Mouse (Mus musculus): ENCODE results near the gene Crhr1.

Crhr1 gene

DNA sequence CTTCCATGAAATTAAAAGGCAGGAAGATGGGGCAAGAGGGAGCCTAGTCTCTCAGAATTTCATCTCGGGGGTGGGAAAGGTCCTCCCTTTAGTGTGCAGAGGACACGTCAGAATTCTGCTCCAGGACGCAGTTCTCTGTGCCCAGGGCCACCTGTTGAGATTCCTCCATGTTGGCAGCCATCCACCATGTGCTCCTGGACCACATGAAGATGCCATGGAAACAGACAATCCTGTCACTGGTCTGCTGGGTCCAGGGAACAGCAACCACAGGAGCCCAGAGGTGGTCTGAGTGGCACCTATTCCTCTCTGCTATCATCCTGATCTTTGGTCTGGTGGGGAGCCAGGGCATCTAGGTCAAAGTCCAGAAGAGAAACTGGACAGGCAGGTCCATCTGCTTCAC lies 6.3 kb downstream of the Crhr1 start:
- no peak for DNase-seq (ENCODE audit: low spot score)

DNA sequence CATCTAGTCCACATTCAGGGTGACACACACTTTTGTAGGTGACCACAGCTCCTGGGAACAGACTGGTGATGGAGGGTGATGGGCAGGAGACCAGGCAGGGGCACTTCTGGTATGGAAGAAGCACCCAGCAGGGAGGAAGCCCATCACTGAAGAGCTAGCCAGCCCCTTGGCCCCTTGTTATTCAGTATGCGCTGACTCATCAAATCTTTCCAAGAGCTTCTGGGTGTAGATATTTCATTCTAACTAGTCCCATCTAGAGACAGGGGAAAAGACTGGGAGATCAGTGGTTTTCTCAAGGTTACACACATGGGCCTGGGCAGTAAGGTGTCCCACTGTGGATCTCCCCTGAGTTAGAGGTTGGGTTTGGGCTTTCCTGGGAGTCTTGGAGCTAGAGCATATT lies 12.3 kb downstream of the Crhr1 start:
- no peak for DNase-seq (ENCODE audit: low spot score)

DNA sequence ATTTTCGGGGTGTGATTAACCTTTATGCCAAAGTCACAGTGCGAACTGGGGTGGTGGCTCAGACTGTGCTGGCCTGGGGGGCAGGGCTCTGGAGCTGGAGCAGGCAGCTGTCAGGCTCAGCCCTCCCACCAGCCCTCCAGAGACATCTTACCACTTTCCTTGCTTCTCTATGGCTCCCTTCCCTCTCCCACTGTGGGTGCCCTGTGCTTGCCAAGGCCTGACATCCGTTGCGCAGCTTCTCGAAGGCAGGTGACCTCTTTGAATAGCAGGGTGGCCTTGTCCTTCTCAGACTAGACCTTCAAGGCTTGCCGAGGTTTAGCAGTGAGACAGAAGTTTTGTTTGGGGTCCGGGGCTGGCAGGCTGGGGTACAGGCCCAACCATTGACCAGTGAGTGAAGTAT lies 16.1 kb downstream of the Crhr1 start:
- no peak for DNase-seq (ENCODE audit: low spot score)

DNA sequence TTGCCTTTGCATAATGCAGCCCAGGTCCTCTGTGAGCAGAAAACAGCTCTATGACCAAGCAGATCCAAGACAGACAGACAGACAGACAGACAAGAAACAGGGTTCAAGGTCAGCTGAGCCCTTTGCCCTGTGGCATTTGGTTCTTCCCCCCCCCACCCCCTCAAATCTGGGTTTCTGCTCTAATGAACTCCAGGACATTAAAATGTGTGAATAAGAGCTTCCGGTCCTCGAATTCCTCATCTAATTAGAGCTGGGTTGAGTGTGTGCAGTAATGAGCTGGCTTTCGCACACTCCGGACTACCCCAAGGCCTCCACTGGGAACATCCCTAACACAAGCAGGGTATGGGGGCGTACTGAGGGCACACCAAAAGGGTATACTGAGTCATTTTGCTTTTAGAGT lies 18.3 kb downstream of the Crhr1 start:
- DNase-seq (ENCODE audit: low spot score), result no peak

DNA sequence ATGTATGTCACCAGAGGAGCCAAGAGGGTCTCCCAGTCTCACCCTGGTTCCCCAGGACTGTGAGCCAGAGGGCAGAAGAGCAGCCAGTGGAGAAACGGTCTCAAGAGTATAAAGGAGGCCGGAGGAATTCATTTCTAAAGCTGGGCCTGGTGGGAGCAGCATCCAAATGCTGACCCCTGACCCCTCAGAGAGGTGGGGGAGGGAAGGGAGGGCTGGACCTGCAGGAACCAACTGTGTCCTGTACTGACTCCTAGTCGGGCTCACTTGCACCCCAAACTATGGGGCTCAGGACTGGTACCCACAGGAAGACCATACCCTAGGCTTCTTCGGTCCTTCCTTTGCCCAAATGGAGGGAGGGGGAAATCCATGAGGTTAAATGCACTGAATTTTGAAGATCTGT lies 21.7 kb downstream of the Crhr1 start:
- DNase-seq (ENCODE audit: low spot score), result no peak

DNA sequence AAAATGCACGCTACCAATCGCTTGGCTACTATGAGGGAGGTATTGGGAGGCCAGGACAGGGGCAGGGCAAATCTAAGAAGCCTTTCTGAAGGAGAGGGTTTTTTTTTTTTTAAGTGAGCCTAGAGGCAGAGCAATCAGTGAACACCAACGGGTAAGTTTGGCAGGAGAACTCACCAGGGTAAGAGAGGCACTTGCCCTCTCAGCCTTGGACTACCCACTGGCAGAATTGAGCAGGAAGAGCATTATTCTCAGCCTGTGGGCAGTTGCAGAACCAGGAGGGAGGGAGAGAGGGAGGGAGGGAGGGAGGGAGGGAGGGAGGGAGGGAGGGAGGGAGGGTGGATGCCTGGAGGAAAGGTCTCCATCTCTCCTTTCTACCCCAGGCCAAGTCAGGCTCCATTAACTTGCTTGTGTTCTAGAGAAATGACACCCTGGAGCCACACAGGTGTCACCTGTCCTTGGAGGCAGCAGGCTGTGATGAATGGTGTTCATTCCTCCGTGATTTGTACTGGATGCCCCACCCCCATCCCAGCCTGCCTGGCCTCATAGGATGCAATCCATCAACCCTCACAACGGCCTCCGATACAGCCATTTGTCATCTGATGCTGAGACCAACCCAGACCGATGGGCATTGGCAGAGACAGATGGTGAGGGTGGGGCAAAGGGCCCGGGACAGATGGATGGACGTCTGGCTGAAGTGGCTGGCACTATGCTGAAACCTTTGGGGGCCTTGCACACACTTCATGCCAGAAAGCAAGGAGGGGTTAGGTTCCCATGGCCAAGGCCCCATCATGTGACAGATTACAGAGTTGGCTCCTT lies 22.4 kb downstream of the Crhr1 start:
- DNase-seq (ENCODE audit: low spot score), result peak; percentile 54

DNA sequence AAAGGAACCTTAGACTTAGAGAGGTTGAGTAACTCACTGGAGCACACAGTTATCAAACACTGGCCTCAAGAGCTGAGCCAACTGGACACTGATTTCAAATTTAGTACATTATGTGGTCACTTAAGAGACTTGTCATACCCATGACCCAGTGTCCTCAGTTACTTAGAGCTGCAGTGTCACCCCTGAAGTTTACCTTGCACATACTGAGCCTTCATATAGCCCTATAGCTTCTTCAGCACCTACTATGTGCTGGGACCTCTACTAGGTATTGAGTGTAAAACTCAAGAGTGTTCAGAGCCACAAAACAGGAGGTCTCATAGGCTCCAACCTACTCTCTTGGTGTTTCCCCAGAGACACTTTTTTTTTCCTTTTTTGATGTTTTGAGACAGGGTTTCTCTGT lies 23.2 kb downstream of the Crhr1 start:
- no peak for DNase-seq (ENCODE audit: low spot score)

DNA sequence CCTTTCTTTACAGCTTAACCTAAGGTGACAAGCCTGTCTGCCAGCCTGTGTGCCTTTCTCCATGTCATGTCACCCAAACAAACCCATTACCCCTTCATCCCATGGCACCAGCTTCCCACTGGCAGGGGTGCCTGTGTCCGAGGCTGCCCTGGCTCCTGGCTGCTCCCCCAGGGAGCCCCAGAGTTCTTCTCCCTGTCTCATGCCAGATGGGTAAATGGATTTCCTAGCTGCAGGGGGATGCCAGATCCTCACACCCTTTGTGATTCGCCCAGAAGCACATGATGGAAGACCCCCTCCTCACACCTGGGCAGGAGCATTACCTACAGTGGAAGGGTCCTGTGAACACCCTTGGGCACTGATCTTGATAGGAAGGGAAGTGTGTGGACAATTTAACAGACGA lies 23.7 kb downstream of the Crhr1 start:
- DNase-seq (ENCODE audit: low spot score), result no peak

DNA sequence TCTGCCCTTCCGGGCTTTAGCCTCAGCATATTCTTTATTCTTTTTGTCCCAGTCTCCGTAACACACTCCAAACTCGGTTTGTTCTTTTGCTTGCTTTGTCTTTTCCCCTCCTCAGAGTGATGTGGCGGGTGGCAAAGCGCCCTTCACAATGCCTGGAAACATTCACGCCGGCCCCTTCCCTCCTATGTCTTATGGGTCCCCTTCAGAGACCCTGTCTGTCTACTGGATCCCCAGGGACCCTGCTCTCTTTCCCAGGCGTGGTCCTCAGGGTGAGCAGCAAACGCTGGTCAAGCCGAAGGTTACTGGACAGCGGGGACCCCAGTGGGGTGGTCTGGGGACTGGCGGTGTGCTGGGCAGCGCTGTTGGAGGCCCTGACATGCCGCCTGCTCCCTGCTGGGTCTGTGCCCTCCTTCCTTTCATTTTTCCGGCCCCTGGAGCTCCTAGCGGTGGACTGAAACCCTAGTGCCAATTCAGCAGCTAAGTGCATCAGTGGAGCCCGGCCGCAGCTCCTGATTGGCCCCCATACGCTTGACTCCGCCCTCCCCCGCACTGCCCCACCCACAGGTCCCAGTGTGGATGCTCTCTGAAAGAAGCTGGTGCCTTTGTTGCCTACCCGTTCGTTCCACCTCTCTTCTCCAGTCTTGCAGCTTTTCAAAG lies 25.1 kb downstream of the Crhr1 start:
- DNase-seq (ENCODE audit: low spot score), result peak; percentile 87

DNA sequence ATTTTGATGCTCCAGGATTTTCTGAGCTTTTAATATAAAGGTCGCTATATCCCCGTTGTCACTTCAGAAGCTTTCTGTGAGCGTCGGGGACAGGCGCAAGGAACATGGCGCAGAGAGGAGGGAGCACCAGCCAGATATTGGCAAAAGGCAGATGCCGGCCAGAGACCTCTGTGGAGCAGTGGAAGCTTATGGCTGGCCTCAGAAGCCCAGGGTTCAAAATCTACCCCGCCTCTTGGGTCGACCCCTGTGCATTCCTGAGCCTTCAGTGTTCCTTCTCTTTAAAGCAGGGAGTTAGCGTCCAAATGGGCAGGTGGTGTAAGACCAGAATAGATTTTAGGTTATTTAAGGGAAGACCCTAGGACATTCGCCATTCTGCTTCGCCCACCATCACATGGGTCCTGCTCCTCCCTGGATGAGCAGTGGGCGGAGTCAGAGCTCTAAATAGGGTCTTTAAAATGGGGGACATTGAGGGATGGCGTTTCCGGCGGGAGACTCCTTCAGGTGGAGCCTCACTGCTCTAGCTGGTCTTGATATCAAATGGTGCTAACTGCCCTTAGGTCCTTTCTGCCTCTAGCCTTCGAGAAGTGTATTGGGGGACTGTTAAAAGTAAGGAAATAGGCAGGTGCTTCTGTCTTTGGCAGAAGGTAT lies 25.7 kb downstream of the Crhr1 start:
- DNase-seq (ENCODE audit: low spot score), result no peak

DNA sequence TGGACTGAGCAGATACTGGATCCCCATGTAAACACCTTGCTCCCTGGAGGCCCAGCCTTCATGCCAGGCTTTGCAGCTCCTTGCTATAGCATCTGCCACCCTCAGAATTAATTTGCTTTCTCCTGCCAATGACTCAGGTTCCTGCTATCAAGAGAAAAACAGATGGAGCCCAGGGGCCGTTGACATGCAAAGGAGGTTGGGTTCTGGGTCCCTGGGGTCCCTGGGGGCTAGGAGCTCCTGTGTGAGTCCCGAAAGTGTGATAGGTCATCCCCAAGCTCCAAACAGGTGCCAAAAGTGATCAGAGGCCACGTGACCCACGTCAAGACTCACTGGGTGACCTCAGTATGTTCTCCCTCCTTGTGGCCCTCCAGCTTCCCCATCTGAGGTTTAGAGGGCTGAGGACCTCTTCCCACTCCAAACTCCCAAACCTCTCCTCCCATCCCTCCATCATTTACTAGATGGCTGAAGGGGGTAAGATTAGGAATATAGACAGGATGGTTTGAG lies 27.2 kb downstream of the Crhr1 start:
- DNase-seq (ENCODE audit: low spot score), result no peak

DNA sequence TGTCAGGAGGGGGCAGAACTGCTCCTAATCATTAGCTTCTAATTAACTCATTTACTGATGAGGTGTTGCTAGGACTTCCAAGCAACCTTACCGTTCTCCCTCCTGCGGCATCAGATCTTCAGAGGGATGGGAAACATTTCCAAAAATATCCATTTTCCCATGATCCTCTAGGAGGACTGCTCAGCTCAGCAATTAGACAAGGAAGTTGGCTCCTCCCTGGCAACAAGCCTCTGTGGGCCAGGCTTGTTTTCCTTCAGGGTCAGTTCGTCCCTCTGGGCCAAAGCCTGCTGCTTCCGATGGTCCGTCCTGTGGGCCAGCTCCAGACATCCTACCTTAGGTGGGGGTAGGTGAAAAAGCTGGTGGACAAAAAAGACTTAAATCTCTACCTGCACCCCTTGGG lies 28.5 kb downstream of the Crhr1 start:
- no peak for DNase-seq (ENCODE audit: low spot score)

DNA sequence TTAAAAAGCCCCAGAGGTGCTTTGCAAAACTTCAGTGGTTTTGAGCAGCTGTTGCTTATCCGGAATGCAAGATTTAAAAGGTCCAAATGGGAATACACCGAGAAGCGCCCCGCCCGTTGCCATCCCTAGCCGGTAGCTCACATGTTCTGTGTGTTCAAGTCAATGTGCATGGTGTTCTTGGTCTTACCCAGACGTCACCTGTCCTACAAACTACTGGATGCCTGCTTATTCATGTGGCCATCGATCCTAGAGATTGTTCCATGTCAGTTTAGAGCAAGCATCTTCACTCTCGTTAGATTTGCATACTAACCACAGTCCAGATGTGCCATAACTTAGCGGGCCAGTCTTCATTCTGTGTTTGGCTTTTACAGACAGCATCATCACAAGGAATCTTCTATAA lies 31.6 kb downstream of the Crhr1 start:
- DNase-seq (ENCODE audit: low spot score), result no peak

DNA sequence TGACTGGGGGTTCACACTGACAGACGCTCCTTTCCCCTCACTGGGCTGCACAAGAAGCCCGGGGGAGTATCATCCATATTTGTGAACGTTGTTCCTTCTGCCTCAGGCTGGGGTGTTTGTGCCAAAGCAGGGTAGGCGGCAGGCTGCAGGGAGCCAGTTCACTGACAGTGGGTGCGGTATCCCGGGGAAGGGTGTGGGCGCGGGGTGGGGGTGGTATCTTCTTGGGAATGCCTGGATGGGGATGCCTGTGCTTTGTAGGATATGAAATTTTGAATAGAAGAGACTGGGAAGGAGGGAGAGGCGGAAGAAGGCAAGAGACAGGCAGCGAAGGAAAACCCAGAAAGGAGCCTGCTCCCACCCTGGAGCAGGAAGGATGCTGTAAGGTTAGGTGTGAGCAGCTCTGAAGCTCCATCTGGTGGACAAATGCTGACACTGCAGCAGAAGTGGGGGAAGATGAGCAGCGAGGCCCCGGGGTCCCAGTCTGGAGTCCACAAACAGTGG lies 38.7 kb downstream of the Crhr1 start:
- DNase-seq (ENCODE audit: low spot score), result peak; percentile 60

DNA sequence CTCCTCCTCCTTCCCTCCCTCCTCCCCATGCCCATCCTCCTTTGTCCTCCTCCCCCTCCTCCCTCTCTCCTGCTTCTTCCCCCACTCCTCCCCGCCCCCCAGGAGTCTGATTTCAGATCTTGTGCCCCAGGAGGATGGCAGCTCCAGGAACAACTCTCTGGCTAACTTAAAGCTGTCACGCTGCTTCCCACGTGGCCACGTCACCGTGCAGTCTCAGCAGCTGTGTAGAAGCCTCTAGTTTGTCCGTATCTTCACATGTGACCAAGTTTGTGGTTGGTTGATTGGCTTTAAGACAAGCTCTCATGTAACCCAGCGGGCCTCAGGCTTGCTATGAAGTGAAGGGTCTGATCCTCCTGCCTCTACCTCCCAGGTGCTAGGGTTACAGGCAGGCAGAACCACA lies 46.2 kb downstream of the Crhr1 start:
- DNase-seq (ENCODE audit: low spot score), result peak; percentile 55

DNA sequence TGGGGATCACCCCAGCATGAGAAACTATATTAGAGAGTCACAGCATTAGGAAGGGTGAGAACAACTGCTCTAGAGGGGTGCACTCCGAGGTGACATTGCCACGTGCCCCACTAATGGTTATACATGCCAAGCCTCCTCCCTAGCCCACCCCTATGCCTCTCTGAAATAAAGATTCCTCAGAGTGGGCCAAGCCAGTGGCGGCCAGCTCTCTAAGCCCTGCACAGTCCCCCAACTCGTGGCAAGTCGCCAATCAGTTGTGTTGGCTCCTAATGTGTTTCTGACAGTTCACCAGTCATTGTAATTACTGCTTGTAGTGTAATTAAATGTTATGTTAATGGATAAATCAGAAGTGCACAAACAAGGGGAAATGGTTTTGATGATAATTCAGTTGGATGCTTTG lies 47.1 kb downstream of the Crhr1 start:
- peak; percentile 50 for DNase-seq (ENCODE audit: low spot score)

DNA sequence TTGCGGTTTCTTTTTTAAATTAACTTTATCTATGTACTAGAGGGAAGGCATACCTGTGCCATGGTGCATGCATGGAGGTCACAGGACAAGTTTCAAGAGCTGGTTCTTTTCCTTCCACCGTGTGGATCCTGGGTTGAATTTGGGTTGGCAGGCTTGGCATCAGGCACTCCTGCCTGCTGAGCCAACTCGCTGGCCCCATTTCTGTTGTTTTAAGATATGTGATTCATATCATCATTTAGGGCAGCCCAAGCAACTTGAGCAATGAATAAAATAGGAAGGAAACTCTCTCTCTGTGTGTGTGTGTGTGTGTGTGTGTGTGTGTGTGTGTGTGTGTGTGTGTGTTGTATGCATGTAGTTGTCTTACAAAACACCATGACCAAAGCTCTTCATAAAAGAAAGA lies 49.5 kb downstream of the Crhr1 start:
- no peak for DNase-seq (ENCODE audit: low spot score)

DNA sequence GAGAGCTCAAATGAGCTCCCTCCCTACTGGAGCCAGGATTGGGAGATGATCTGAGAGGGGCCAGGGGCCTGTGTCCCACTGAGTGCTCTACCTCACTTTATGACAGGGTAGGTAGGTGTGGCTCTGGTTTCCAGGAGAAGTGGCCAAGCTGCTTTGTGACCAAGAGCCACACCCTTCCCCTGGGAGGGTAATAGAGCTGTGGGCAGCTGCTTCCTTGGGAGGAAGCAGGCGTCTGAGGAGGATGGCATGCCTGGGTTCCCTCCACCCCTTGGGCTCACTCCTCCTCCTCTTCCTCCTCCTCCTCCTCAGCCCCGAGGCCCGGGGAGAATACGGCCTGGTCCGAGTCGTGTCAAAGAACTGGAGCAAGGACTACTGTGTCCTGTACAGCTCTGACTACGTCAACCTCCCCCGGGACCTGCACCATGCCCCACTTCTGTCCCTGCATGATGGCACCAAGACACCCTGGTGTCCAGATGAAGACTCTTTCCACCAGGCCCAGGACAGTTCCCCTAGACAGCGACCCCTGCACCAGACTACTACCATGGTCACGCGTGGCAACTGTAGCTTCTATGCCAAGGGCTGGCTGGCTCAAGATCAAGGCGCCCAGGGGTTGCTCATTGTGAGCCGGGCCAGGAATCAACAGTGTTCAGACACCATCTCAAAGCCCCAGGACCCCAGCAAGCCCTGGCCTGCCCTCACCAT lies 53.6 kb downstream of the Crhr1 start, which contains the start of gene Sppl2c:
Gene Sppl2c, plus strand, starts transcription at position 193 of the 702 bp plus-strand sequence.
- DNase-seq (ENCODE audit: low spot score), result peak; percentile 29

DNA sequence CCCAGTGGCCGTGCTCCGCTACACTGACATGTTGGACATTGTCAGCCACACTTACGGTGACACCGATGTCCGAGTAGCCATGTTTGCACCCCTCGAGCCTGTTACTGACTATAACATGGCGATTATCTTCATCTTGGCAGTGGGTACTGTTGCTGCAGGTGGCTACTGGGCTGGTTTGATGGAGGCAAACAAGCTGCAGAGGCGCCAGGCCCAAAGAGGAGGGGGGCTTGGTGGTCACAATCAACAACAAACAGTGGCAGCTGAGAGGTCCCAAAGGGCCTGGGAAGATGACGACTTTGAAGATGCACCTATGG lies 54.1 kb downstream of the Crhr1 start:
- no peak for DNase-seq (ENCODE audit: low spot score)

DNA sequence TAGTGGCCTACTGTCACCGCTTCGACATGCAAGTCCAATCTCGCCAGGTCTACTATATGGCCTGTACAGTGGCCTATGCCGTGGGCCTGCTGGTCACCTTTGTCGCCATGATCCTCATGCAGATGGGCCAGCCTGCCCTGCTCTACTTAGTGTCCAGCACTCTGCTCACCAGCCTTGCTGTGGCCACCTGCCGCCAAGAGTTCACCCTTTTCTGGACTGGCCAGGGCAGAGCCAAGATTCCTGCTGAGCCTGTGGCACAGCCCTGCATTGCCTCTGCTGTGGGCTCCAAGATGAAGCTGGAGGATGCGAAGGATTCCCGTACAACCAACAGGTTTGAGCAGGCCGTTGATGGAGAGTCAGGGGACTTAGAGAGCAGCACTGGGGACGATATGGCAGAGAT lies 55.1 kb downstream of the Crhr1 start:
- no peak for DNase-seq (ENCODE audit: low spot score)

DNA sequence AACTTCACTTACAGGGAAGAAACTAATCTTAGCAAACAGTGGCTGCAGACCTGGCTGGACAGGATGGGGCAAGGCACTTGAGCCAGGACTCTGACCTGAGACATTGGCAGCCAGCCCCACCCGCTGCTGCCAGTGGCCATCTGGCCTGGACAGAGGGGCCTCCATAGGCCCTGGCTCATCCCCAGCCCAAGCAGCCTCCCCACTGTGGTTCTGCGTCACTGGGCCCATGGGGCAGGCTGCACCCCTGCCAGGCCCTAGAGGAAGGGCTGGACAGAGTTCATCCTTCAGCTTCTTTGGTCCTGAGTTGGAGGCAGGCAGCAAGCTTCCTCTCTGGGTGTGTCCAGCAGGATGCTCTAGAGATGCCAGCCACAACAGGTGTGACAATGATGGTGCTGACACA lies 57.4 kb downstream of the Crhr1 start:
- peak; percentile 44 for DNase-seq (ENCODE audit: low spot score)

DNA sequence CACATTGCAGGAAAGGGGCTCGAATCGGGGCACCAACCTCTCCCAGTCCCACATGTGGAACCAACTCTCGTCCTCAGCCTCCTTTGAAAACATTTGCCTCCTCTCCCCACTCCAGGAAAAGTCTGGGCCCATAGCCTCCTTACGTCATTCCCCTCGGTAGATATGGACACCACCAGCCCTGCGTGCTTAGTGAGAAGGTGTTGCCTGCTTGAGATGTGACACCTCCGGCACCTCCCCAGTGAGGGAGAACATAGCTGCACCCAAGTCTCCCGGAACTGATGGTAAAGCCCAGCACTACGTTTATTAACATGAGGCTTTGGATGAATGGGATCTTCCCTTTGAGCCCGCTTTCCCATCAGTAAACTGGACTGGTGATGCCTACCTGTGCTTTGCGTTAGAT lies 62.7 kb downstream of the Crhr1 start:
- no peak for DNase-seq (ENCODE audit: low spot score)
